Mouse (Mus musculus): ENCODE measurements around the gene Olfr485. TPM values are rescaled to one million over a fixed set of nuclear protein-coding genes. Genes with fewer than 3 reads are reported as not detected.
"Not testable (repeated sequence)": the region's sequence is repeated elsewhere in the genome, so short reads cannot be mapped to it uniquely, and the experiment has no call there.

Olfr485 gene
- total RNA-seq (2021), result not detected
- long read RNA-seq, experiment 1, result 0 reads
- long read RNA-seq, experiment 2, result 0 reads

DNA sequence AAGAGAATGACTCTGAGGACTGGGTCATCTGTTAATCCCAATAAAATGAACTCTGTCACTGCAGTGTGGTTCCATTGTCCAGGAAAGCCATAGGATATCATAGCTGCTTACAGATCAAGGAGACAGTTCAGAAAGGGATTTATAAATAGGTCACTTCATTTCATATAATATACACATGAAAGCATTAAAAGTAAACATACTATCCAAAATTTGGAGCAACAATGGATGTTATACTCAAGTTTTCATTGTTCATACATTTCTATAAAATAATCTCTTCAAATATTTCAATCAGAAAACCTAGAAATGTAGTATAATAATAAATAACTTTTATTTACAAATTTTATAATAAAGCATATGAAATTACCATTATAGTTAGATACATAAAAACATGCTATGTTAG lies at the start of gene Olfr485:
Olfr485 (minus strand) TSS at position 101 of the 400 bp plus-strand sequence.
- no peak for DNase-seq

DNA sequence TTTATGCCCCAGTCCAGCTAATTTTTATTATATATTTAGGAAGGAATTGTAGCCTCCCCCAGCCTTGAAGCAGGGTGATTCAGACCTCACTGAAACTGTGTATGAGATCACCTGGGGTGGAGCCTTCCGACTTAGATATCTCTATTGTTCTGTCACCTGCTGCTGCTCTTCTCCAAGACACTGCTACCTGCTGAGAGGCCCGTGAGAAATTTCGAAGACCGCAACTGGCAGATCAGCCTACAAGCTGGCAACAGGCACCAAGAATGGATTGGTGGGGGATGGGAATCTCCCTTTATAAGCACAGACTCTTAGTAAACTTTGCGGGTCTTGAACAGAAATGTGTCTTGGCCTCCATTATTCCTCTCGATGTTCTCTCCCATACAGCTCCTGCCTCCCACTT lies 37.3 kb upstream of the Olfr485 start:
- no peak for DNase-seq

DNA sequence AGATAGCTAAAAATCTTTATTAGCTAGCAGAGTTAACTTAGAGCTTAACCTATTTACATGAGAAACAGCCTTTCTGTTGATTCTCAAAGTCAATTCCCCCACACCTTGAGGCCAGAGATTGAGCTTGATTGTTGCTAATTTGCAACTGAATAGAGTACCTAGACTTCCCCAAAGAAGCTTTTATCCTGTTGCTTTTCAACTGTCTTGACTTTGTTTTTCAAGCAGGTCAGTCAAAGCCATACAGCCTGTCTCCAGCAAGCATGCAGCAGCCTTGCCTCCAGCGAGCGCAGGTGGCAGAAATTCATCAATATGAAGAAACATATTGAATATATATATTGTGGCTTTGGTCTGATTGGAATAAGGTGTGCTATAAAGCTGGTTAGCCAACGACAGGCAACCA lies 36.7 kb upstream of the Olfr485 start:
- DNase-seq, result not testable (repeated sequence)

DNA sequence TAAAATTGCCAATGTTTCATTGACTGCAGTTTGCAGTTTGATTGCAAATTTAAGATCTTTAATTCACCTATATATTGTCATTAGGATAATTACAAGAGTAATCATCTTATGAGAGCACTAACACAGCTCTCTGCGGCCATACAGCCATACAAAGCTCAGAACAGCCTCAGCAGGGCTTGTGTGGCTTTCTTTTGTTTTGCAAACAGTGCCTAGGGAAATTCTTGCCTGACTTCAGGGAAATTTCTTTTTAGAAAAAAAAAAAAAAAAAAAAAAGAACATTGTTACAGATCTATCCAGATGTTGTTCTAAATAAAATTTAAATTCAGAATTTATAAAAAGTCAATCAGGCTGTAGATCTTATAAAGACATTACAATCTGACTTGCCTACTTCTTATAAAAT lies 33.0 kb upstream of the Olfr485 start:
- not testable (repeated sequence) for DNase-seq

DNA sequence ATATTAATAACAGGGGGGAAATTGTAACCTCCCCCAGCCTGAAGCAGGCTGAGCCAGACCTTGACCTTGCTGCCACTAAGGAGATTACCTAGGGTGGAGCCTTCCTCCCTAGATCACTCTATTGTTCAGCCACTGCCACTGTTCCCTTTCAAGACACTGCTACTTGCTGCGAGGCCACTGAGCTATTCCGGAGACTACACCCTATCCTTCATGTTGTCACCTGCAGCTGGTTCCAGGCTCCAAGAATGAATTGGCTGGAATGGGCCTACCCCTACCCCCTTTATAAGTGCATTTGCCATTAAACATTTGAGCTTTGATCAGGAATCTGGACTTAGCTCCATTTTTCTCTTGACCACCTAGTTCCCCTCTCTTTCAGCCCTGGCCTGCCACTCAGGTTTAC lies 31.5 kb upstream of the Olfr485 start:
- DNase-seq, result not testable (repeated sequence)

DNA sequence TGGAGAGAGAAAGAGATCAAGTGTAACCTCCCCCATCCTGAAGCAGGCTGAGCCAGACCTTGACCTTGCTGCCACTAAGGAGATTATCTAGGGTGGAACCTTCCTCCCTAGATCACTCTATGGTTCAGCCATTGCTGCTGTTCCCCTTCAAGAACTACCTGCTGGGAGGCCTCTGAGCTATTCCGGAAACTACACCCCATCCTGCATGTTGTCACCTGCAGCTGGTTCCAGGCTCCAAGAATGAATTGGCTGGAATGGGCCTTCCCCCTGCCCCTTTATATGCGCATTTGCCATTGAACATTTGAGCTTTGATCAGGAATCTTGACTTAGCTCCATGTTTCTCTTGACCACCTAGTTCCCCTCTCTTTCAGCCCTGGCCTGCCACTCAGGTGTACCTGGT lies 25.6 kb upstream of the Olfr485 start:
- DNase-seq, result not testable (repeated sequence)

DNA sequence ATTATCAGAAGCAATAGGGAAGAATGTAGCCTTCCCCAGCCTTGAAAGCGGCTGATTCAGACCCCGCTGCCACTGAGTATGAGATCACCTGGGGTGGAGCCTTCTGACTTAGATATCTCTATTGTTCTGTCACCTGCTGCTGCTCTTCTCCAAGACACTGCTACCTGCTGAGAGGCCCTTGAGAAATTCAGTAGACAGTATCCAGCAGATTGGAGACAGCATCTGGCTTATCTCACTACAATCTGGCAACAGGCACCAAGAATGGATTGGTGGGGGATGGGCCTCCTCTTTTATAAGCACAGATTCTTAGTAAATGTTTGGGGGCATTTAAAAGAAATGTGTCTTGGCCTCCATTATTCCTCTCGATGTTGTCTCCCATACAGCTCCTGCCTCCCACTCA lies 24.7 kb upstream of the Olfr485 start:
- DNase-seq, result not testable (repeated sequence)

DNA sequence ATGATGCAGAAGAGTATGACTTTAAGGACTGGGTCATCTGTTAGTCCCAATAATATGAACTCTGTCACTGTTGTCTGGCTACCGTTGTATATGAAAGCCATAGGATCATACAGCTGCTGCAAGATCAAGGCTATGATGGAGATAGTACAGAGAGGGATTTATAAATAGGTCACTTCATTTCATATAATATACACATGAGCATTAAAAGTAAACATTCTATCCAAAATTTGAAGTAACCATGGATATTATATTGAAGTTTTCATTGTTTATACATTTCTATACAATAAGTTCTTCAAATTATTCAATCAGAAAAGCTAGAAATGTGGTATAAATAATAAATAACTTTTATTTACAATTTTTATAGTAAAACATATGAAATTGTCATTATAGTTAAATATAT lies 13.0 kb upstream of the Olfr485 start, which contains the start of gene Olfr486:
Olfr486 (minus strand) TSS at position 101 of the 400 bp plus-strand sequence.
- not testable (repeated sequence) for DNase-seq

DNA sequence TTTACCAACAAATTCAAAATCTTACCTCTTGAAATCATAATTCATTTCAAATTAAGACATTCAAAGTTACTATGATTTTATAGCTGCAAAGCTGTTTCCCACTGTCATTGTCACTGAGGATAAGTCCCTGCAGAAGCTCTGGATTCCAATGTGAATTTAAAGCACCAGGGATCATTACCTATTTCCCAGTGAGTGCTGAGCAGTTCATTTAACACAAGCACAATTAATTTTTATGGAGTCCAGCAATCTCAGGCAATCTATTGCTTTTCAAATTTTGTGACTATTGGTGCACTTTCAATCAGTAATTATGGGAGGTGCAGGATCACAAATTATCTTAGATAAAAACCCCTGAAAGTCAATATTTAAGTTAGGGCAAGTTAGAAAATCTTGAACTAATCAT lies 32.3 kb downstream of the Olfr485 start, which contains the start of gene Olfr484:
Olfr484 (minus strand) TSS at position 101 of the 400 bp plus-strand sequence.
- DNase-seq, result no peak

DNA sequence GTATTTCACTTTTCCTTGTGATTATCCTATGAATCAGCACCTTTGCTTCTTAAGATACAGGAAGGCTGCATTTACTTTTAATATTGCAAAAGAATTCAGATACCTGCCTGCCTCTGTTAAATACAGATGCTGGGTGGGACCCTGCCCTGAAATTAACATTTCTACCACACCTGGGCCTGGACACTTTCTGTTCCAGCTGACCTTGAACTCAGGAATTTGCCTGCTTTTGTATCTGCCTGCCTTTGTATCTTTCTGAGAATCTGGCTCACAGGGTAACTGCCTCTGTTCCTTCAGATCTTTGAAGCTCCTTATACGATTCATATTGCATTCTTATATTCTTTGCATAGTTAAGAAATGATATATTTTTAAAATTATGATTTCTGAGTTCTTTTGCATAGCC lies 38.3 kb downstream of the Olfr485 start:
- no peak for DNase-seq

DNA sequence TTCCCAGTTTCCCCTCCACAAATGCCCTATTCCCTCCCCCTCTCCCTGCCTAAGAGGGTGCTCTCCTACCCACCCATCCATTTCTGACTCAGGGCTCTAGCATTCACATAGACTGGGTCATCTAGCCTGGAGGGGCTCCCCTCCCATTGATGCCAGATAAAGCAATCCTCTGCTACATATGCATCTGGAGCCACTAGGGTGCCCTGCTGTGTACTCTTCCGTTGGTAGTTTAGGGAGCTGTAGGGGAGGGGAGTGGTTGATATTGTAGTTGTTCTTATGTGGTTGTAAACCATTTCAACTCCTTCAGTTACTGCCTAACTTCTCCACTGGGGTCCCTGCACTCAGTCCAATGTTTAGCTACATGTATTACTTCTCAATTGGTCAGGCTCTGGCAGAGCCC lies 39.0 kb downstream of the Olfr485 start:
- no peak for DNase-seq

Other genes with a start within 250 kb of the Olfr485 start
- gene Olfr473, start 229.4 kb downstream of the Olfr485 start, total RNA-seq (2021), result not detected
- not detected for gene Olfr474, start 205.2 kb downstream of the Olfr485 start, total RNA-seq (2021)
- gene Olfr476, start 195.1 kb downstream of the Olfr485 start, total RNA-seq (2021), result not detected
- gene Olfr477, start 173.2 kb downstream of the Olfr485 start, total RNA-seq (2021), result not detected
- gene Olfr478, start 125.9 kb downstream of the Olfr485 start, total RNA-seq (2021), result not detected
- gene Olfr479, start 109.2 kb downstream of the Olfr485 start, total RNA-seq (2021), result not detected
- gene Olfr480, start 92.5 kb downstream of the Olfr485 start, total RNA-seq (2021), result not detected
- not detected for gene Olfr481, start 80.0 kb downstream of the Olfr485 start, total RNA-seq (2021)
- gene Olfr482, start 62.3 kb downstream of the Olfr485 start, total RNA-seq (2021), result 1 to 10 TPM in 1 of 2 experiments, under 1 TPM in 1; 0.87 to 1.1 TPM
- gene Olfr483, start 59.0 kb downstream of the Olfr485 start, total RNA-seq (2021), result not detected
- not detected for gene Olfr484, start 32.4 kb downstream of the Olfr485 start, total RNA-seq (2021)
- not detected for gene Olfr486, start 12.9 kb upstream of the Olfr485 start, total RNA-seq (2021)
- not detected for gene Olfr487, start 54.8 kb upstream of the Olfr485 start, total RNA-seq (2021)
- gene Olfr488, start 98.5 kb upstream of the Olfr485 start, total RNA-seq (2021), result not detected
- not detected for gene Olfr490, start 129.1 kb upstream of the Olfr485 start, total RNA-seq (2021)
- not detected for gene Olfr491, start 153.6 kb upstream of the Olfr485 start, total RNA-seq (2021)
- gene Olfr492, start 163.8 kb upstream of the Olfr485 start, total RNA-seq (2021), result not detected
- not detected for gene Olfr493, start 187.1 kb upstream of the Olfr485 start, total RNA-seq (2021)
- not detected for gene Olfr494, start 205.5 kb upstream of the Olfr485 start, total RNA-seq (2021)
- not detected for gene Olfr495, start 233.3 kb upstream of the Olfr485 start, total RNA-seq (2021)

Data from heart, adult 18-20 months (tissue).